Mouse (Mus musculus): ENCODE data around the gene Cnr2.

- TF ChIP-seq CHD2 (IDR thresholded peaks at IDR 0.05; ENCODE audit: low read depth, low read length) (no peak), HCFC1 (IDR thresholded peaks at IDR 0.05; ENCODE audit: borderline replicate concordance, insufficient read depth, low read length) (no peak)
Observed at GRCm38 (mm10) chr4:135929405-135929804, 34.2 kb downstream of the Cnr2 start.
